Mouse (Mus musculus): ENCODE results near the gene Padi6.

Padi6 gene

GRCm38 (mm10) chr4:140704166-140704565 lies 38.3 kb downstream of the Padi6 start:
- peak; percentile 34 for DNase-seq

GRCm38 (mm10) chr4:140703636-140704035 lies 38.8 kb downstream of the Padi6 start:
- no peak for DNase-seq

- peak; percentile 75 for DNase-seq
Observed at GRCm38 (mm10) chr4:140702611-140703327, 39.7 kb downstream of the Padi6 start.

- DNase-seq = no peak
Observed at GRCm38 (mm10) chr4:140701716-140702561, 40.5 kb downstream of the Padi6 start.

- DNase-seq = peak; percentile 69
Observed at GRCm38 (mm10) chr4:140701049-140701715, 41.3 kb downstream of the Padi6 start.

- DNase-seq = no peak
Observed at GRCm38 (mm10) chr4:140700269-140701018, 42.0 kb downstream of the Padi6 start, which contains the start of gene Rcc2. Gene Rcc2, plus strand, starts transcription at chr4:140700541.

- peak; percentile 64 for DNase-seq
Observed at GRCm38 (mm10) chr4:140699441-140700127, 42.9 kb downstream of the Padi6 start.

GRCm38 (mm10) chr4:140695675-140696585 lies 46.5 kb downstream of the Padi6 start:
- no peak for DNase-seq

- no peak for DNase-seq
Observed at GRCm38 (mm10) chr4:140695146-140695545, 47.3 kb downstream of the Padi6 start.

- no peak for DNase-seq
Observed at GRCm38 (mm10) chr4:140694551-140695060, 47.8 kb downstream of the Padi6 start.

- DNase-seq = no peak
Observed at GRCm38 (mm10) chr4:140693513-140693912, 48.9 kb downstream of the Padi6 start.

GRCm38 (mm10) chr4:140691481-140691880 lies 51.0 kb downstream of the Padi6 start:
- no peak for DNase-seq

- DNase-seq = no peak
Observed at GRCm38 (mm10) chr4:140689873-140690655, 52.4 kb downstream of the Padi6 start.

GRCm38 (mm10) chr4:140688826-140689425 lies 53.5 kb downstream of the Padi6 start:
- no peak for DNase-seq

GRCm38 (mm10) chr4:140688044-140688825 lies 54.2 kb downstream of the Padi6 start:
- no peak for DNase-seq

GRCm38 (mm10) chr4:140684881-140685303 lies 57.6 kb downstream of the Padi6 start:
- DNase-seq = no peak

GRCm38 (mm10) chr4:140684141-140684871 lies 58.1 kb downstream of the Padi6 start:
- no peak for DNase-seq

- DNase-seq = no peak
Observed at GRCm38 (mm10) chr4:140683608-140684007, 58.8 kb downstream of the Padi6 start.

Measured in kidney, adult 11 months (tissue).